Mouse (Mus musculus): ENCODE measurements around the gene Dmrt3. TPM values are rescaled to one million over a fixed set of nuclear protein-coding genes. Genes with fewer than 3 reads are reported as not detected.

Dmrt3 gene
- polyA plus RNA-seq (2012; rRNA removed; ENCODE audit: low replicate concordance) = 0.07 and 0.08 TPM in 2 replicates

GRCm38 (mm10) chr19:25610015-25610410 lies at the start of gene Dmrt3:
TSS of gene Dmrt3 (plus strand) at chr19:25610301.

GRCm38 (mm10) chr19:25672101-25672950 lies 62.2 kb downstream of the Dmrt3 start, which contains the start of gene Dmrt2:
TSS of gene Dmrt2 (plus strand) at chr19:25672411.

Other genes with a start within 250 kb of the Dmrt3 start
- not detected in 2 replicates for gene Dmrt1, start 104.7 kb upstream of the Dmrt3 start, polyA plus RNA-seq (2012; rRNA removed; ENCODE audit: low replicate concordance)
- 26.6 and 86.9 TPM in 2 replicates for gene Dmrt2, start 62.1 kb downstream of the Dmrt3 start, polyA plus RNA-seq (2012; rRNA removed; ENCODE audit: low replicate concordance)